Mouse (Mus musculus): ENCODE measurements around the gene Fibp. TPM values are rescaled to one million over a fixed set of nuclear protein-coding genes. Genes with fewer than 3 reads are reported as not detected.

Gene Fibp
- polyA plus RNA-seq, 1 experiment from 2014 or later: 101 TPM

DNA sequence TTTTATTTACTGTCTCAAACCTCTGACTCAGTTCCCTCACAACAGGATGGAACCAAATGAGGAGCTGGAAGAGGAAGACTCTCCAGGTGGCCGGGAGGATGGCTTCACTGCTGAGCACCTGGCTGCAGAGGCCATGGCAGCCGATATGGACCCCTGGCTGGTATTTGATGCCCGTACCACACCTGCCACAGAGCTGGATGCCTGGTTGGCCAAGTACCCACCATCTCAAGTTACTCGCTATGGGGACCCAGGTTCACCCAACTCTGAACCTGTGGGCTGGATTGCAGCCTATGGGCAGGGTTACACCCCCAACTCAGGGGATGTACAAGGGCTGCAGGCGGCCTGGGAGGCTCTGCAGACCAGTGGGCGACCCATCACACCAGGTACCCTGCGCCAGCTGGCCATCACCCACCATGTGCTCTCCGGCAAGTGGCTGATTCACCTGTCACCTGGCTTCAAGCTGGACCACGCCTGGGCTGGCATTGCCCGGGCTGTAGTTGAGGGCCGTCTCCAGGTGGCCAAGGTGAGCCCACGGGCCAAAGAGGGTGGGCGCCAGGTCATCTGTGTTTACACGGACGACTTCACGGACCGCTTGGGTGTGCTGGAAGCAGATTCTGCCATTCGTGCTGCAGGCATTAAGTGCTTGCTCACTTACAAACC lies 34.4 kb upstream of the Fibp start:
- Histone ChIP-seq H3K27ac (replicated peaks in 1 of 2; ENCODE audit: control insufficient read depth in 1 of 2, insufficient read depth in 1 of 2, low read depth in 2 of 2, low read length in 2 of 2) (peak overlapping the region; percentile 80 to 92; a peak in 2 of 4 replicates), H3K4me2 (ENCODE audit: low read length) (peak overlapping the region; percentile 88), H3K27me3 (ENCODE audit: control insufficient read depth, insufficient read depth, low read length) (no peaks in the 10 kb centered on the region), H3K9ac (ENCODE audit: low read length) (peak overlapping the region; percentile 97), H3K9me3 (ENCODE audit: control insufficient read depth, low read length) (no peaks in the 10 kb centered on the region), H3K4me3 (ENCODE audit: control insufficient read depth in 1 of 2, insufficient read depth in 1 of 2, low read depth in 1 of 2, low read length in 2 of 2) (peak overlapping the region; percentile 84 to 87), H3K36me3 (ENCODE audit: control insufficient read depth, insufficient read depth, low read length) (peaks cover 48% of the 10 kb centered on the region), H3K4me1 (ENCODE audit: control insufficient read depth in 2 of 2, insufficient read depth in 2 of 2, low read length in 2 of 2) (peaks cover 18 to 23% of the 10 kb centered on the region in 2 experiments)
- 90% methylated on average over 18 of the region's 18 CpGs for WGBS
- ATAC-seq (ENCODE audit: insufficient number of reproducible peaks, insufficient read depth, low FRiP score, low read depth): no peak

DNA sequence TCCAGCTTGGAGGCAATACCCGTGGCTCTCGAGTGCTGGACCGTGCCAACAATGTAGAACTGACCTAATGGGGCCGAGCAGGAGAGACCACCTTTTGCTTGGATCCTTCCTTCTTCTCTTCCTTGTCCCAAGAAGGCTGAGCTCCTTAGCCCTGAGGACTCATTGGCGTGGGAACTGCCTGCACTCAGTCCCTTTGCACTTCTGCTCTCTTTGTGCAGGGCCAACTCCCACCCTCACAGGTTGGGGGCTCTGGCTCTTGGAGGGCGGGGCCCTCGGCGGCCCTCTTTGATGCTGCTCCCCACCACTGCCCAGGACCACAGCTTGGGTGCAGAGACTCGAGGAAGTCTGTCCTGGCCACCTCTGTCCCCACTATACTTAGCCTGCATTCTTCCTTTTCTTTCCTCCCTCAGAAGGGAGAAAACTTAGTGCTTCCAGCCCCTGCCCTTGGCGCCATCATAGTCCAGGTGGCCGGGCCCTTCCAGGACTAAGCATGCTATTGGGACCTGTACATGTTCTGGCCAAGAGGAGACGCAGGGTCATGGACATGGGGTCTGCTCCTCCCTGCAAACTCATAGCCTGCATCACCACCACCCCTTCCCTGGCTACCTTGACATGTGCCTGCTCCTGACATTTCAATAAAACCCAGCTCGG lies 33.6 kb upstream of the Fibp start:
- WGBS: 90% methylated on average over 13 of the region's 13 CpGs
- Histone ChIP-seq H3K4me2 (ENCODE audit: low read length) (peak overlapping the region; percentile 88; the same call in 1 of the 2 replicates), H3K4me3 (ENCODE audit: control insufficient read depth in 1 of 2, insufficient read depth in 1 of 2, low read depth in 1 of 2, low read length in 2 of 2) (no peak overlapping the region), H3K9me3 (ENCODE audit: control insufficient read depth, low read length) (no peaks in the 10 kb centered on the region), H3K27me3 (ENCODE audit: control insufficient read depth, insufficient read depth, low read length) (no peaks in the 10 kb centered on the region), H3K4me1 (ENCODE audit: control insufficient read depth in 2 of 2, insufficient read depth in 2 of 2, low read length in 2 of 2) (peaks cover 18 to 23% of the 10 kb centered on the region in 2 experiments), H3K36me3 (ENCODE audit: control insufficient read depth, insufficient read depth, low read length) (peaks cover 41% of the 10 kb centered on the region), H3K9ac (ENCODE audit: low read length) (no peak overlapping the region), H3K27ac (replicated peaks in 1 of 2; ENCODE audit: control insufficient read depth in 1 of 2, insufficient read depth in 1 of 2, low read depth in 2 of 2, low read length in 2 of 2) (no peak overlapping the region)
- no peak for ATAC-seq (ENCODE audit: insufficient number of reproducible peaks, insufficient read depth, low FRiP score, low read depth)

DNA sequence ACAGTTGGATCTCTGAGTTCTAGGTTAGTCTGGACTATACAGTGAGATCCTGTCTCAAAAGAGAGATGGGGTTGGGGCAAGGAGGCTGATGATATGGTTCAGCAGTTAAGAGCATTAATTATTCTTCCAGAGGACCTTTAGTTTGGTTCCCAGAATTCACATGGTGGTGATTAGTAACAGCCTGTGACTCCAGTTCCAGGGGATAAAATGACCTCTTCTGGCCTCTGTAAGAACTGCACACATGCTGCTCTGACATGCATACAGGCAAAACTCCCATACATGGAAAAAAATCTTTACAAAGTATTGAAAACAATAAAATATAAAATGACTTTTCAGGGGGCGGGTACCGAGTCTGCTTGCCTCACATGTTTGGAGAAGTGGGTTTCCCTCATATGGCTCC lies 32.3 kb upstream of the Fibp start:
- H3K9me3 ChIP-seq (ENCODE audit: control insufficient read depth, low read length): no peaks in the 10 kb centered on the region
- H3K4me2 ChIP-seq (ENCODE audit: low read length): no peak overlapping the region
- H3K27ac ChIP-seq (replicated peaks in 1 of 2; ENCODE audit: control insufficient read depth in 1 of 2, insufficient read depth in 1 of 2, low read depth in 2 of 2, low read length in 2 of 2): no peak overlapping the region
- WGBS: 74% methylated on average over 2 of the region's 2 CpGs
- no peak overlapping the region for H3K9ac ChIP-seq (ENCODE audit: low read length)
- H3K4me1 ChIP-seq (ENCODE audit: control insufficient read depth in 2 of 2, insufficient read depth in 2 of 2, low read length in 2 of 2): peaks cover 16 to 25% of the 10 kb centered on the region in 2 experiments
- no peaks in the 10 kb centered on the region for H3K27me3 ChIP-seq (ENCODE audit: control insufficient read depth, insufficient read depth, low read length)
- no peak for ATAC-seq (ENCODE audit: insufficient number of reproducible peaks, insufficient read depth, low FRiP score, low read depth)
- H3K4me3 ChIP-seq (ENCODE audit: control insufficient read depth in 1 of 2, insufficient read depth in 1 of 2, low read depth in 1 of 2, low read length in 2 of 2): no peak overlapping the region
- H3K36me3 ChIP-seq (ENCODE audit: control insufficient read depth, insufficient read depth, low read length): peaks cover 27% of the 10 kb centered on the region

DNA sequence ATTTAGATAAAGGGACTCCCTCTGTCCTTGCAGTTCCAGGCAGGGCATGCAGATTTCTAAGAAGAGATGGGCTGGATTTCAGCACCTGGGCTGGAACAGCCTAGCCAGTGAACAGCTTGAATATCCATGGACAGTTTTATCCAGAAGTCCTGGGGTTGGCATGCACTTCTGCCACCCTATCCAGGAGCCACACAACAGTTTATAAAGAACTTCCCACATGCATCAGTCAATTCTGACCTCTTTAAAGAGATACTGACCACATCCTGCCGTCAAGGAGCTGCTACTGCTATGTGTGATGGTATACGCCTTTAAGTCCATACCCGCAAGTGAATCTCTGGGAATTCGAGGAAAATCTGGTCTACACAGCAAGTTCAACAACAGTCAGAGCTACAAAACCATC lies 31.2 kb upstream of the Fibp start:
- WGBS: 76% methylated on average over 4 of the region's 4 CpGs
- Histone ChIP-seq H3K4me1 (ENCODE audit: control insufficient read depth in 2 of 2, insufficient read depth in 2 of 2, low read length in 2 of 2) (peaks cover 16 to 28% of the 10 kb centered on the region in 2 experiments), H3K27ac (replicated peaks in 1 of 2; ENCODE audit: control insufficient read depth in 1 of 2, insufficient read depth in 1 of 2, low read depth in 2 of 2, low read length in 2 of 2) (no peak overlapping the region), H3K27me3 (ENCODE audit: control insufficient read depth, insufficient read depth, low read length) (no peaks in the 10 kb centered on the region), H3K4me2 (ENCODE audit: low read length) (no peak overlapping the region), H3K4me3 (ENCODE audit: control insufficient read depth in 1 of 2, insufficient read depth in 1 of 2, low read depth in 1 of 2, low read length in 2 of 2) (no peak overlapping the region), H3K9ac (ENCODE audit: low read length) (no peak overlapping the region), H3K9me3 (ENCODE audit: control insufficient read depth, low read length) (no peaks in the 10 kb centered on the region), H3K36me3 (ENCODE audit: control insufficient read depth, insufficient read depth, low read length) (peaks cover 25% of the 10 kb centered on the region)
- ATAC-seq (ENCODE audit: insufficient number of reproducible peaks, insufficient read depth, low FRiP score, low read depth): no peak

DNA sequence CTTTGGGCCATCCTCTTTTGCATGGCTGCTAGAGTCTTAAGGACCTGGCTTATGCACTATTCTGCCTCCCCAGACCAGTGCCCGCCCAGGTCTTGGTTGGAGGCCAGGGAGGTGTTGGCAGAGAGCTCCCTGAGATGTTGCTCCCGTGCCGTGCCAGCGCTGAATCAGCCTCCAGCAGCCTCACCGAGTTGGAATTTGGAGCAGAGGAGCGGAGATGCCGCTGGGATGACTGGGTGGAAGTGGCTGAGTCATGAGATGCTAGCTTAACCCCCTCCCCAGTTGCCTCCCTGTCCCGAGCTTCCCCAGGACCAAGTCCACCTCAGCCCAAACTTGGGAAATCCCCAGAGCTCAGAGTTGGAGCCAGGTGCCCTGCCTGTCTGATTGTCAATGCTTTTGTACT lies 30.6 kb upstream of the Fibp start:
- Histone ChIP-seq H3K27me3 (ENCODE audit: control insufficient read depth, insufficient read depth, low read length) (no peaks in the 10 kb centered on the region), H3K36me3 (ENCODE audit: control insufficient read depth, insufficient read depth, low read length) (peaks cover 25% of the 10 kb centered on the region), H3K9ac (ENCODE audit: low read length) (no peak overlapping the region), H3K27ac (replicated peaks in 1 of 2; ENCODE audit: control insufficient read depth in 1 of 2, insufficient read depth in 1 of 2, low read depth in 2 of 2, low read length in 2 of 2) (no peak overlapping the region), H3K4me1 (ENCODE audit: control insufficient read depth in 2 of 2, insufficient read depth in 2 of 2, low read length in 2 of 2) (peaks cover 16 to 30% of the 10 kb centered on the region in 2 experiments), H3K9me3 (ENCODE audit: control insufficient read depth, low read length) (no peaks in the 10 kb centered on the region), H3K4me3 (ENCODE audit: control insufficient read depth in 1 of 2, insufficient read depth in 1 of 2, low read depth in 1 of 2, low read length in 2 of 2) (no peak overlapping the region), H3K4me2 (ENCODE audit: low read length) (no peak overlapping the region)
- no peak for ATAC-seq (ENCODE audit: insufficient number of reproducible peaks, insufficient read depth, low FRiP score, low read depth)
- WGBS: 51% methylated on average over 8 of the region's 8 CpGs

DNA sequence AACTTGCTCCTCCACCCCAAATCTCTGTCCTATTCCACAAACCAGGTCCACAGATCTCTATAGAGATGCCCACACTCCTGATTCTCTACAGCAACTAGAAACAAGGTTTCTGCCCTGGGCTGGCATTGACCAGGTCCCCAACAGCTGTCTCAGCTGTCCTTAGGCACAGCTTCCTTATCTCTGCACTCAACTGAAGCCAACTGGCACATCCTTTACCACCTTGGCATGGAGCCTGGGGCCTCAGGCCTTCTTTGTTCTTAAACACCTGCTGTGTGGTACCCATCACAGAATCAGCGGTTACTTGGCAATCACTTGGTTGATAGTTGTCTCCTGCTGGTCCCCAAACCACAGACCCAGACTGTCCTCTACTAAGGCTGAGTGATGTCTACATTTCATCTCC lies 30.0 kb upstream of the Fibp start:
- no peak for ATAC-seq (ENCODE audit: insufficient number of reproducible peaks, insufficient read depth, low FRiP score, low read depth)
- H3K27me3 ChIP-seq (ENCODE audit: control insufficient read depth, insufficient read depth, low read length): no peaks in the 10 kb centered on the region
- H3K9me3 ChIP-seq (ENCODE audit: control insufficient read depth, low read length): no peaks in the 10 kb centered on the region
- no peak overlapping the region for H3K4me3 ChIP-seq (ENCODE audit: control insufficient read depth in 1 of 2, insufficient read depth in 1 of 2, low read depth in 1 of 2, low read length in 2 of 2)
- no peak overlapping the region for H3K4me2 ChIP-seq (ENCODE audit: low read length)
- H3K27ac ChIP-seq (replicated peaks in 1 of 2; ENCODE audit: control insufficient read depth in 1 of 2, insufficient read depth in 1 of 2, low read depth in 2 of 2, low read length in 2 of 2): no peak overlapping the region
- WGBS: 92% methylated on average over 1 of the region's 1 CpGs
- H3K4me1 ChIP-seq (ENCODE audit: control insufficient read depth in 2 of 2, insufficient read depth in 2 of 2, low read length in 2 of 2): peaks cover 16 to 30% of the 10 kb centered on the region in 2 experiments
- H3K36me3 ChIP-seq (ENCODE audit: control insufficient read depth, insufficient read depth, low read length): peaks cover 25% of the 10 kb centered on the region
- no peak overlapping the region for H3K9ac ChIP-seq (ENCODE audit: low read length)

DNA sequence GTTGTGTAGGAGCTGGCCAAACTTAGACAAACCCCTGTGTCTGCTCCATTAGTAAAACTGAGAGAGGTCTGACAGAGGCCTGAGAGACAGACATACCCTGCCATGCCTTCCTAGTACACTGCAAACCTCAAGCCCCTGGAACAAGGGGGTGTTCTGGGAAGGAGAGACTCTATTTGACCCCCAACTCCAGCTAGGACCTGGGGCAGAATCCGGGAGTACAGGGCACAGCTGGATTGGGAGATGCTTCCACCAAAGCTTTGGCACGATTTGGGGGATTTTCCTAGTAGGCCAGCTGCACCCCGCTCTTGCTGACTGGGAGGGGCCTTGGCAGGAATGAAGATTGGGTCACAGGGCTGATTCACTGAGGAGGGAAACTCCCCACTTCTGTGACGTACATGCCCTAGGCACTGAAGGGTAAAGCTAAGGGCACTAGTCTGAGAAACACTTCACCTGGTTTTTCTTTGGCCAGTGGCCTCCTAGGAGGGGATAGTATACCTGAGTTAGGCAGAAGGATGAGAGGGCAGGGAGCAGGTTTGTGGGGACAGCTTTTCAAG lies 28.4 kb upstream of the Fibp start:
- WGBS: 73% methylated on average over 4 of the region's 4 CpGs
- Histone ChIP-seq H3K4me3 (ENCODE audit: control insufficient read depth in 1 of 2, insufficient read depth in 1 of 2, low read depth in 1 of 2, low read length in 2 of 2) (no peak overlapping the region), H3K9ac (ENCODE audit: low read length) (no peak overlapping the region), H3K4me1 (ENCODE audit: control insufficient read depth in 2 of 2, insufficient read depth in 2 of 2, low read length in 2 of 2) (peaks cover 8 to 20% of the 10 kb centered on the region in 2 experiments), H3K27me3 (ENCODE audit: control insufficient read depth, insufficient read depth, low read length) (no peaks in the 10 kb centered on the region), H3K9me3 (ENCODE audit: control insufficient read depth, low read length) (no peaks in the 10 kb centered on the region), H3K27ac (replicated peaks in 1 of 2; ENCODE audit: control insufficient read depth in 1 of 2, insufficient read depth in 1 of 2, low read depth in 2 of 2, low read length in 2 of 2) (no peak overlapping the region), H3K36me3 (ENCODE audit: control insufficient read depth, insufficient read depth, low read length) (peaks cover 14% of the 10 kb centered on the region), H3K4me2 (ENCODE audit: low read length) (no peak overlapping the region)
- no peak for ATAC-seq (ENCODE audit: insufficient number of reproducible peaks, insufficient read depth, low FRiP score, low read depth)

Data from heart, embryonic 14.5 days (tissue).